Mouse (Mus musculus): Measurements from ENCODE around the gene Sestd1.

GRCm38 (mm10) chr2:77284281-77284899 lies 4.0 kb upstream of the Sestd1 start:
- TF ChIP-seq CTCF (IDR thresholded peaks at IDR 0.05; ENCODE audit: low read depth, low read length) (no peak), GATA1 (IDR thresholded peaks at IDR 0.05; ENCODE audit: borderline replicate concordance, low read length) (no peak)
